In genomic region chr5:17275346-17275745, GRCm38 (mm10) we compare ENCODE assay signal across 28 mouse cellular contexts.
"Had no signal": no experiment of that assay in that cellular context is flagged by ENCODE, and none has a peak within 500 bp of the region (broad histone marks: within the 10 kb centered on the region; RNA-seq: fewer than 3 reads in every experiment).

No protein-coding gene starts in this region.

- H3K27ac ChIP-seq: embryonic facial prominence, embryonic 10.5 days; embryonic facial prominence, embryonic 12.5 days; embryonic facial prominence, embryonic 13.5 days; embryonic facial prominence, embryonic 15.5 days; forebrain, embryonic 10.5 days; forebrain, embryonic 12.5 days; forebrain, embryonic 13.5 days; forebrain, embryonic 15.5 days; gastrocnemius, adult 2 months had no signal

- ATAC-seq: forebrain, embryonic 13.5 days; forebrain, embryonic 14.5 days; forebrain, embryonic 15.5 days; forebrain, embryonic 16.5 days; forebrain, postnatal 0 days had no signal

- H3K4me2 ChIP-seq: embryonic facial prominence, embryonic 12.5 days; embryonic facial prominence, embryonic 13.5 days; embryonic facial prominence, embryonic 15.5 days; forebrain, embryonic 12.5 days; forebrain, embryonic 13.5 days; forebrain, embryonic 15.5 days had no signal

- DNase-seq: cerebellum, adult 18-20 months; cerebellum, adult 2 months; cerebellum, adult 8-10 months; cerebellum, adult 9-10 months; cerebellum, adult 9-11 months; cerebellum, postnatal 10 days; cerebellum, postnatal 14 days; cerebellum, postnatal 25 days; cerebellum, postnatal 36 days; embryo, embryonic 11 days; forebrain, postnatal 0 days; gastrocnemius, adult 2 months; gastrocnemius, postnatal 10 days; gastrocnemius, postnatal 14 days; gastrocnemius, postnatal 25 days; gastrocnemius, postnatal 36 days; heart, adult 18-20 months had no signal

- H3K27me3 ChIP-seq: embryonic facial prominence, embryonic 12.5 days; embryonic facial prominence, embryonic 13.5 days; embryonic facial prominence, embryonic 15.5 days; forebrain, embryonic 12.5 days; forebrain, embryonic 13.5 days; forebrain, embryonic 15.5 days had no signal

- H3K4me3 ChIP-seq: embryonic facial prominence, embryonic 10.5 days; embryonic facial prominence, embryonic 12.5 days; embryonic facial prominence, embryonic 13.5 days; embryonic facial prominence, embryonic 15.5 days; erythroblast, embryonic 14.5 days; forebrain, embryonic 10.5 days; forebrain, embryonic 12.5 days; forebrain, embryonic 13.5 days; forebrain, embryonic 15.5 days; gastrocnemius, adult 2 months had no signal

- H3K9me3 ChIP-seq: embryonic facial prominence, embryonic 10.5 days; embryonic facial prominence, embryonic 12.5 days; embryonic facial prominence, embryonic 13.5 days; embryonic facial prominence, embryonic 15.5 days; forebrain, embryonic 10.5 days; forebrain, embryonic 12.5 days; forebrain, embryonic 13.5 days; forebrain, embryonic 15.5 days had no signal

- H3K9ac ChIP-seq: embryonic facial prominence, embryonic 12.5 days; embryonic facial prominence, embryonic 13.5 days; embryonic facial prominence, embryonic 15.5 days; forebrain, embryonic 12.5 days; forebrain, embryonic 13.5 days; forebrain, embryonic 15.5 days; forebrain, postnatal 0 days had no signal

- H3K36me3 ChIP-seq: embryonic facial prominence, embryonic 10.5 days; embryonic facial prominence, embryonic 12.5 days; embryonic facial prominence, embryonic 13.5 days; embryonic facial prominence, embryonic 15.5 days; forebrain, embryonic 10.5 days; forebrain, embryonic 12.5 days; forebrain, embryonic 15.5 days had no signal

- H3K4me1 ChIP-seq: embryonic facial prominence, embryonic 10.5 days; embryonic facial prominence, embryonic 12.5 days; forebrain, embryonic 10.5 days; forebrain, embryonic 12.5 days; forebrain, embryonic 13.5 days; forebrain, embryonic 15.5 days had no signal
